Mouse (Mus musculus) embryonic facial prominence, embryonic 14.5 days (tissue): Measurements from ENCODE around the gene Erg. TPM values are rescaled to one million over a fixed set of nuclear protein-coding genes. Genes with fewer than 3 reads are reported as not detected.
A peak's percentile ranks its signal among the peaks of the same experiment; 100 is the strongest.

Source experiments
- ATAC-seq: fragments of 200-750 bp; cut with Nextera tagmentation; 2 replicates; pipeline ENCODE4 v1.8.0; 2017; ENCODE audit warnings: low read depth, moderate number of reproducible peaks, moderate TSS enrichment
- DNase-seq: peaks from one replicate; pipeline ENCODE4 v3.0.0-alpha.2; 2015; ENCODE audit warnings: low spot score
- H3K27ac ChIP-seq: fragments of 300-500 bp; sonication (generic); replicated peaks from 2 replicates; pipeline ENCODE4 v1.5.1; 2014; ENCODE audit warnings: low read depth, mild to moderate bottlenecking, low read length, moderate library complexity
- H3K27me3 ChIP-seq: fragments of 300-500 bp; sonication (generic); replicated peaks from 2 replicates; pipeline ENCODE4 v1.6.1; 2014; ENCODE audit warnings: low read length; ENCODE audit not compliant: control insufficient read depth, insufficient read depth
- H3K36me3 ChIP-seq: fragments of 300-500 bp; sonication (generic); 2 replicates; pipeline ENCODE4 v1.6.1; 2014; ENCODE audit warnings: low read length, mixed read lengths; ENCODE audit not compliant: control insufficient read depth, insufficient read depth
- H3K4me1 ChIP-seq: fragments of 300-500 bp; sonication (generic); 2 replicates; pipeline ENCODE4 v1.6.1; 2014; ENCODE audit warnings: antibody characterized with exemption, low read length; ENCODE audit not compliant: control insufficient read depth, insufficient read depth
- H3K4me2 ChIP-seq: fragments of 300-500 bp; sonication (generic); 2 replicates; pipeline ENCODE4 v1.6.1; 2014; ENCODE audit warnings: low read depth, mild to moderate bottlenecking, low read length, moderate library complexity, mixed read lengths
- H3K4me3 ChIP-seq: fragments of 300-500 bp; sonication (generic); 2 replicates; pipeline ENCODE4 v1.5.1; 2014; ENCODE audit warnings: low read depth, mild to moderate bottlenecking, low read length
- H3K9ac ChIP-seq: fragments of 300-500 bp; sonication (generic); 2 replicates; pipeline ENCODE4 v1.6.1; 2014; ENCODE audit warnings: low read depth, mild to moderate bottlenecking, low read length, moderate library complexity, mixed read lengths
- H3K9me3 ChIP-seq: fragments of 300-500 bp; sonication (generic); 2 replicates; pipeline ENCODE4 v1.6.1; 2016; ENCODE audit warnings: low read length; ENCODE audit not compliant: control insufficient read depth
- WGBS: fragments of 180-500 bp; shearing (Covaris S2); extraction: QIAGEN DNeasy Blood & Tissue Kit; methylation state at CpG from one replicate; pipeline ENCODE4 v1.1.7; 2014; 5-methylcytosine and 5-hydroxymethylcytosine counted together
- polyA plus RNA-seq: library from polyadenylated mRNA; unstranded; fragments of >200 nt; fragmentation: Nextera tagmentation; extraction: Ambion mirVana; gene quantifications from 2 replicates; pipeline ENCODE4 v1.2.1, GENCODE M21; 2014

Gene Erg
- polyA plus RNA-seq, 1 experiment from 2014 or later = 8.4 TPM

- DNase-seq (no peak), ATAC-seq (no peak)
- H3K9me3 ChIP-seq = no peaks in the 10 kb centered on the region
- H3K4me1 ChIP-seq = no peaks in the 10 kb centered on the region; the same call in 1 of the 2 replicates
- 87% methylated on average over 5 of the region's 5 CpGs for WGBS
- peak overlapping the region; percentile 23; the same call in 1 of the 2 replicates for H3K4me2 ChIP-seq
- no peaks in the 10 kb centered on the region for H3K36me3 ChIP-seq
- no peak overlapping the region for H3K9ac ChIP-seq
- no peak overlapping the region for H3K4me3 ChIP-seq
- no peak overlapping the region for H3K27ac ChIP-seq
- H3K27me3 ChIP-seq = no peaks in the 10 kb centered on the region
Measured at GRCm38 (mm10) chr16:95455461-95455860, 130.9 kb downstream of the Erg start.

- DNase-seq = no peak
- Histone ChIP-seq H3K4me2 (no peak overlapping the region), H3K27me3 (no peaks in the 10 kb centered on the region), H3K36me3 (no peaks in the 10 kb centered on the region), H3K4me3 (no peak overlapping the region), H3K4me1 (no peaks in the 10 kb centered on the region; the same call in 1 of the 2 replicates), H3K9ac (no peak overlapping the region), H3K9me3 (no peaks in the 10 kb centered on the region), H3K27ac (no peak overlapping the region)
- WGBS = 75% methylated on average over 8 of the region's 8 CpGs
- ATAC-seq = no peak
Measured at GRCm38 (mm10) chr16:95452411-95452810, 134.0 kb downstream of the Erg start.

GRCm38 (mm10) chr16:95449361-95449725 lies 137.1 kb downstream of the Erg start:
- Histone ChIP-seq H3K9me3 (no peaks in the 10 kb centered on the region), H3K36me3 (no peaks in the 10 kb centered on the region), H3K4me2 (no peak overlapping the region), H3K9ac (no peak overlapping the region), H3K27me3 (no peaks in the 10 kb centered on the region), H3K4me3 (no peak overlapping the region), H3K4me1 (no peaks in the 10 kb centered on the region; the same call in 1 of the 2 replicates), H3K27ac (no peak overlapping the region)
- no peak for DNase-seq
- WGBS = 76% methylated on average over 5 of the region's 5 CpGs
- ATAC-seq = no peak

GRCm38 (mm10) chr16:95448643-95449360 lies 137.6 kb downstream of the Erg start:
- no peak overlapping the region for H3K9ac ChIP-seq
- H3K9me3 ChIP-seq = no peaks in the 10 kb centered on the region
- no peak overlapping the region for H3K27ac ChIP-seq
- no peak overlapping the region for H3K4me3 ChIP-seq
- DNase-seq (no peak), ATAC-seq (no peak)
- H3K4me1 ChIP-seq = no peaks in the 10 kb centered on the region; the same call in 1 of the 2 replicates
- no peaks in the 10 kb centered on the region for H3K27me3 ChIP-seq
- 86% methylated on average over 9 of the region's 9 CpGs for WGBS
- no peak overlapping the region for H3K4me2 ChIP-seq
- H3K36me3 ChIP-seq = no peaks in the 10 kb centered on the region

GRCm38 (mm10) chr16:95447896-95448295 lies 138.5 kb downstream of the Erg start:
- Histone ChIP-seq H3K36me3 (no peaks in the 10 kb centered on the region), H3K27me3 (no peaks in the 10 kb centered on the region), H3K4me2 (no peak overlapping the region), H3K4me1 (no peaks in the 10 kb centered on the region; the same call in 1 of the 2 replicates), H3K9me3 (no peaks in the 10 kb centered on the region), H3K27ac (no peak overlapping the region), H3K9ac (no peak overlapping the region), H3K4me3 (no peak overlapping the region)
- 80% methylated on average over 4 of the region's 4 CpGs for WGBS
- DNase-seq = no peak
- no peak for ATAC-seq

- H3K9me3 ChIP-seq = no peaks in the 10 kb centered on the region
- no peak overlapping the region for H3K9ac ChIP-seq
- H3K4me2 ChIP-seq = no peak overlapping the region
- H3K36me3 ChIP-seq = no peaks in the 10 kb centered on the region
- DNase-seq = no peak
- 77% methylated on average over 2 of the region's 2 CpGs for WGBS
- H3K27ac ChIP-seq = no peak overlapping the region
- no peak overlapping the region for H3K4me3 ChIP-seq
- no peaks in the 10 kb centered on the region for H3K27me3 ChIP-seq
- ATAC-seq = no peak
- no peaks in the 10 kb centered on the region for H3K4me1 ChIP-seq
Measured at GRCm38 (mm10) chr16:95446368-95446767, 140.0 kb downstream of the Erg start.

GRCm38 (mm10) chr16:95442023-95442422 lies 144.4 kb downstream of the Erg start:
- Histone ChIP-seq H3K4me1 (0 out of 2 replicates have a peak, but pooled peaks cover 5% of the 10 kb centered on the region), H3K27ac (no peak overlapping the region), H3K27me3 (no peaks in the 10 kb centered on the region), H3K9me3 (no peaks in the 10 kb centered on the region), H3K36me3 (no peaks in the 10 kb centered on the region), H3K9ac (no peak overlapping the region), H3K4me3 (no peak overlapping the region), H3K4me2 (no peak overlapping the region)
- DNase-seq (no peak), ATAC-seq (no peak)
- 59% methylated on average over 4 of the region's 4 CpGs for WGBS

- no peak for DNase-seq
- Histone ChIP-seq H3K4me1 (0 out of 2 replicates have a peak, but pooled peaks cover 5% of the 10 kb centered on the region), H3K9me3 (no peaks in the 10 kb centered on the region), H3K27me3 (no peaks in the 10 kb centered on the region), H3K27ac (no peak overlapping the region), H3K36me3 (no peaks in the 10 kb centered on the region), H3K4me2 (no peak overlapping the region), H3K4me3 (no peak overlapping the region), H3K9ac (no peak overlapping the region)
- 63% methylated on average over 6 of the region's 7 CpGs for WGBS
- ATAC-seq = no peak
Measured at GRCm38 (mm10) chr16:95441179-95441578, 145.2 kb downstream of the Erg start.

GRCm38 (mm10) chr16:95440334-95440733 lies 146.1 kb downstream of the Erg start:
- H3K4me3 ChIP-seq = no peak overlapping the region
- H3K27me3 ChIP-seq = no peaks in the 10 kb centered on the region
- no peak overlapping the region for H3K9ac ChIP-seq
- WGBS = 78% methylated on average over 7 of the region's 7 CpGs
- 0 out of 2 replicates have a peak, but pooled peaks cover 5% of the 10 kb centered on the region for H3K4me1 ChIP-seq
- H3K27ac ChIP-seq = no peak overlapping the region
- H3K36me3 ChIP-seq = no peaks in the 10 kb centered on the region
- DNase-seq (no peak), ATAC-seq (no peak)
- no peaks in the 10 kb centered on the region for H3K9me3 ChIP-seq
- no peak overlapping the region for H3K4me2 ChIP-seq
